Mouse (Mus musculus): Measurements from ENCODE around the gene Mafg.

Gene Mafg

DNA sequence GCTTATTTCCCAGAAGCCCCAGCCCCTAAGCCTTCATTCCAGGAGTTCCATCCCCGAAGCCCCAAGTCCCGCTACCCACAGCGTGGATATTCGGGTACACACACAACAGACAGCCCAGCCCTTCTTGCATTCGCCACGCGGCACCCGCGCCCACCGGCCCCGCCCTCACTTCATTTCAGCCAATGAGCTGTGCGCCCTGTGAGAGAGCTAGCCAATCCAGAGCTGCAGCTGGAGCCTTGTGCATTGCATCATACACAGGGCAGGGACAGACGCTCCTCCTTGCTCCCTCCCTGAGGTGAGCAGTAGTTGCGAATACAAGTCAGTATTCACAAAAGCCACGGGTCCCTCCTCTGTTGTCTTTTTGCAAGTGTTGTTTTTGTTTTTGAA lies 10.2 kb upstream of the Mafg start, which contains the start of gene Pycr1:
Gene Pycr1, minus strand, starts transcription at position 169 of the 387 bp plus-strand sequence.
- DNase-seq, result peak; percentile 92

DNA sequence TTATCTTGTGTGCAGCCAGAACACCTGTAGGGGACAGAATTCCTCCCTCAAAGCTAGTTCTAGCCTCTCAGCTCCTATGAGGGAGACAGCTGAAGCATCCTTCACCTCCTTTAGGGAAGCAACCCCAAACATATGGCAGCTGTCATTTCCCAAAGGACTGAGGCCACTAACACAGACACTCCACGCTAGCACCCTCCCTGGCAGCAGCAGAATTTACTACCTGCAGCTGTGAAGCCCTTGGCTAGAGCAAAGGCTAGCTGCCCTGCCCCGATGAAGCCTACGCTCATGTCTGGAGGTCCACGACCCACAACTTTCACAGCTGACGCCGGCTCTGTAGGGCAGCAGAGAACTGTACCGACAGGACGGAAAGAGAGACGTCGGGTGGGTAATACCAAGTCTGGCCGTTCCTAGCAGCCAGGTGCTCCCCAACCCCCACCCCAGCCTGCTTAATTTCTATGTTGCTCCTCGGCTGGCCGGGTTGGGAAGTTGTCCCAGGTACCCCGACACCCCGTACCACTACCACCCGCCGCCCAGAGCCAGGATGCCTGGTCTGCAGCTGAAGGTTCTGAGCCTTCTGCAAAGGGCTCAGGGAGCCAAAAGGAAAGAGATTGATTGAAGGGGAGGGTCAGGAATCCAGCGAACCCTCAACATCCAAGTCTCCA lies 9.7 kb upstream of the Mafg start:
- DNase-seq, result no peak

DNA sequence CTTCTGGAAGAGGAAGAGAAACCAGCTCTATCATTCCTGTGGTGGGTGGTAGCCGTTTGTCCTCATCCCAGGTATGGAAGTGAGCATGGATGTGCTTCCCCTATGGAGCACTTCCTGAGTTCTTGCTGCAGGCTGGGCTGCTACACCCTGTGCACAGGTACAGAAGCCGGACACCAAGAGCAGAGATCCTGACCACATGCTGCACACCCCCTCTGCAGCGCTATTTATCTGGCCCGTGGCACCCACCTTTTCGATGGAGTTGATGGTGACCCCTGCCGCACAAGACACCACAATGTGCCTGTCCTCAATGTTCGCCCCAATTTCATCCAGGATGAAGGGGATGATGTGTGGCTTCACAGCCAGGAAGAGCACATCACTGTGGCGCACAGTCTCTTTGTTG lies 8.5 kb upstream of the Mafg start:
- no peak for DNase-seq

DNA sequence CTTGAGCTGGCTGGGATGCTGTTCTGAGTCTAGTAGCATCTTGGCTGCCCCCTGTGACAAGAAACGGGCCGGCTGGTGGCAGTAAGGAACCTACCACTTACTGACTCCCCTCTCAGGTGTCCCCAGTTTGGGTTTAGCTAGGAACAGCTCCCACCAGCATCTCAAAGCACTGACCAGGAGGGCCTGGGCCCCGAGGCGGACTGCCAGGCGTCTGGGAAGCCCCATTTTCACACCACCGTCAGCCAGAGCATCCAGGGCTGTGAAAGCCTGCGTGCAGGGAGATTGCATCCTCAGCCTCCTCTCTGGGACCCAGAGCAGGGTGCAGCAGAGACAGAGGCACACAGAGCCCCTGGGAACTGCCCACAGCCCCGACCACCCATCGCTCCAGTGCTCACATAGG lies 7.9 kb upstream of the Mafg start:
- no peak for DNase-seq

DNA sequence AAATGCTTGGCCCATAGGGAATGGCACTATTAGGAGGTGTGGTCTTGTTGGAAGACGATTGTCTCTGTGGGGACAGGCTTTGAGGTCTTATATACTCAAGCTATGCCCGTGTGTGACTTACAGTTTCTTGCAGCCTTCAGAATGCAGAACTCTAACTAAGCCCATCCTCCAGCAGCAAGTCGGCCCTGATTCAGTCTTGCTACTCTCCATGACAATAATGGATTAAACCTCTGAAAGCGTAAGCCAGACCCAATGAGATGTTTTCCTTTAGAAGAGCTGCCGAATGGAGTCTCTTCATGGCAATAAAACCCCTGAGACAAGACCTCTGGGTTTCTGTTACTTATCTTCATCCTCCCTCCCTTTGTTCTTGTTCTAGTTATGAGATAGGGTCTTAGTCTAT lies 1.4 kb upstream of the Mafg start:
- no peak for DNase-seq

DNA sequence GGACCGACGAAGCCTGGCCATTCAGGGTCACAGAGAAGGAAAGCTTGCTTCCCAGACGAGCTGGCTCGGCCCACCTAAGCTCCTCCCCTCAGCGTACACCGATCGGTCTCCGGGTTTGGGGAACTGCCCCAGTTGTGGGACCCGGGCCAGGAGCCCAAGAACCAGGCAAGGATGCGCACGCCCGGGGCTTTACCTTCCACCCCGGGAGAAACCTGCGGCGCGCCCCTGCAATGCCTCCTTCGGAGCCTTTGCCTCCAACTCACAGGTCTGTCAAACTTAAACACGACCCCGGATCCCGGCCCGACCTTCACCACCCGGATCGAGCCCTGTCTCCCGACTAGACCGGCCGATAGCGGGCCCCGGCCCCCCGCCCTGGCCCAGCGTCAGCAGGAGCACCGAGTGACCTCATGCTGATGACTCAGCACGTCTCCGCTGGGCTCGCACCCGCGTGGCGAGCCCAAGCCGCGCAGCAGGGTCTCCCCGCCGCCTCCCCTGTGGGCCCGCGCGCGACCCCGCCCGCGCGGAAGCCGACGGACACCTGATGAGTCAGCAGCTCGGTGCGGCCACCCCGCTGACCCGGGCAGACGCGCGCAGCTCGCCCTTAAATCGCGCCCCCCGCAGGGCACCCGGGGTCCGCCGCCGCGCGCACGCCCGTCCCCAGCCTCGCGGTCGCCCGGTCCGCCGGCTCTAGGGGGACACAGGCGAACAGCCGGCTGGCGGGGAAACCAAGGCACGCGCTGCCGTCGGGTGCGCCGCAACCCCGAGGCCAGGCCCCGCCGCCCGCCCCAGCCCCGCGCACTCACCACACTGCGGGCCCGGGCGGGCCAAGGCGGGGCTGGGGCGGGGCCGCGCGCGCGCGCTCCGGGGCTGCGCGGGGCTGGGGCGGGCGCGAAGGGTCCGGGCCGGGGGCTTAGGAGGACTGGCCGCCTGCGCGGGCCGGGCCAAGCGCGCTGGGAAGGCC lies 561 bp downstream of the Mafg start:
- DNase-seq, result peak; percentile 81

DNA sequence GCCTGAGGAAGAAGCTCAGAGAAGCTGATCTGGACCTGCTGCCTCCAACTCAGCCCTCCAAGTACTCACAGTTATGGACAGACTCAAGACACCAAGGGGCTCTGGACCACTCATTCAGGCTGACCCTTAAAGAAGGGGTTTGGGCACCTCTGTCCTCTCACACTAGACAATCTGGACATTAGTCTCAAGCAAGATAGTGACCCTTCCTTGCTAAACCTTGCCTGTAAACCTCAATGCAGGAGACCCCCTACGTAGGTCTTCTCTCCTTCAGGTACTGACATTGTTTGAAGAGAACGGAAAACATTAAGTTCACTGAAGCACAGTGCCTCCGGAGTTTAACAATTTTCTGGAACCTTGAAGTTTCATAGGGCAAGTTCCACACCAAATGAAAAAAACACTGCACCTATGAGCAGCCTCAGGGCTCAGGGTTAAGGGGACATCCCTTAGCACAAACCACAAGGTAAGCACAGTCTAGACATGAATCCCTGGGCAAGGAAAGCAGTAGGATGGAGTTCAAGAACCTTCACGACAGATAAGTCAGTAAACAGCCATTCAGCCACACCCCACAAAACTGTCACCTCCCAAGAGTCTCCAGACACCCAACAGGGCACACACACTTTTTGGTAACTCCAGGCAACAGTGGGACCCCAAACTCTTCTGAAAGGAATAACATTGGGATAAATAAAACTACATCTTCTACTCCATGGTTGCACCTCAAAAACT lies 1.5 kb downstream of the Mafg start:
- DNase-seq, result peak; percentile 32

DNA sequence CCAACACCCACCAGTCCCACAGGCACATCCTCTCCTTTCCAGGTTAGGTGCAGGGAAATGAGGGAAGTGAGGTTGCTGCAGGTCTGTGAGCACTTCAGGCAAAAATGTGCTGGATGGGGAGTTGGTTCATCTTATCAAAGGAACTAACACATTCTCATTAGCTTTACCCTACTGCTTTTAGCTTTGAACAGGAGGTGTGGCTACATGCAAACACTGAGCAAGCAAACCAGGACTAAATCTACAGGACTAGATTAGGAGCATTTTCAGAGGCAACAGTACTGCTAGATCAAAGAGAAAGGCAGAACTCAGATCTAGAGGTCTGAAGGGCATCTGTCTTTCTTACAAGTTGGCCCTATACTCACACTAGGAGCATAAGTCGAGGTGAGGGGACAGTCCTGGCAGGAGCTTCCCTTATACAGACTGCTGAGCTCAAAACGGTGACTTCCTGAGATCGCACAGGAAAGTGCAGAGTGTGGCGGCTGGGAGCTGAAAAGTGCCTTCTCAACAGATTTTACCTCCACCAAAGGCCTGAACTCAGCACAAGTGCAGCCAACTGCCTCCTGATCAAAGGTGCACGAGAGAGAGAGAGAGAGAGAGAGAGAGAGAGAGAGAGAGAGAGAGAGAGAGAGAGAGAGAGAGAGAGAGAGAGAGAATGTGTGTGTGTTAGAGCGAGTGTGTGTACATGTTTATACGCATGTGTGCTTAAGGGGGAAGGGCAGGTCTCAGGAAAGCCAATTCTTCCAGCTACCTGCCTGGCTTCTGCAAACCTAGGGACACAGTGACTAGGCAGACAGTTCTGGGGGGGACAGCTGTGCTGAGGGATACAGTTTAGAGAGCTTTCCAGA lies 2.3 kb downstream of the Mafg start:
- DNase-seq, result peak; percentile 9

DNA sequence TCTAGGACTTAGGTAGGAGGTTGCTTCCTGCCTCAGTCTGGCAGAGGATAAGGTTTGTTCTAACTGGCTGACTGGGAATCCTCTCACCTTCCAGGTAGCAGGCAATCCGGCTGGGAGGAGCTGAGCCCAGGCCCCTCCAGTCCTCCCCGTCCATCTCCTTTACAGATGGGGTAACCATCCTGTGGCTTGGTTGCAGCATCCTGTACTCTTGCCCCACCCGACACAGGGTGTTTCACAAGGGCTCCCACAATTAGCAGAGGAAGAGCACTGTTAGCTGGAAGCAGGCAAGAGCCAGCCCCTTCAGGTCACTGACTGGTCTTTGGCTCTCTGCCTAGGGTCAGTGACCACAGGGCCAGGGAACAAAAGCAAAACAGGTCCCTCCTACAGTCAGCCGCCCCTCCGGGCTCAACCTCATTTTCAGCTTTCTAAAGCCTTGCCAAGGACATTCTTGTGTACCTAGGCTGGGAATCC lies 3.0 kb downstream of the Mafg start:
- DNase-seq, result peak; percentile 53

DNA sequence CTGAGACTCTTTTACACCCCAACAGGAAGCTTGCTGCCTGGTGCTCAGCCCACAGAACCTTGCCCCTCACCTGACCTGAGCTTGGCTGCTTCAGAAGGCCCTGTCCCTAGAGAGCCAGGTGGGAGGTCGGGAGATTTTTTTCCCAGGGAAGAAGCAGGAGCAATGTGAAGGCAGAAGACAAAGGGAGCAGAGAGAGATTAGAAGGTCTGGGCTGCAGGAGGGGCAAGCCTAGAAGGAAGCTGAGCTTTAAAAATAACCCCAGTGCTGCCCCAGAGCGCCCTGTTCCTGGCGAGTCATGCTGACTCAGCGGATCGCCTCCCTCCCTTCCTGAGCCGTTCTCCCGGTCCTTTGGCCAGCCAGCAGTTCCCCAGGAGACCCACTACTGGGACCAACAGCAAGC lies 3.5 kb downstream of the Mafg start:
- DNase-seq, result no peak

DNA sequence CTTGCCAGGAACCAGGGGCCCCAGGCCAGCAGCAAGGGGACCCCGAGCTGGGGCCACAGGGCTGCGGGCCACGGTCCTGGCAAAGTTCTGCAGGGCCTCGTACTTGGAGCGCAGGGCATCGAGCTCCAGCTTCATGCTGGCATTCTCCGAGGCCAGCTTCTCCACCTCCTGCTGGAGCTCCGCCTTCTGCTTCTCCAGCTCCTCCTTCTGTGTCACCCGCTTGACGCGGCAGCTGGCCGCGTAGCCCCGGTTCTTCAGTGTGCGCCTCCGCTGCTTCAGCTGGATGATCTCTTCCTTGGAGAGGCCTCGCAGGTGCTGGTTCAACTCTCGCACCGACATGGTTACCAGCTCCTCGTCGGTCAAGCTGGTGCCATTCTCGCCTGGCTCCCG lies 4.1 kb downstream of the Mafg start:
- DNase-seq, result peak; percentile 51

DNA sequence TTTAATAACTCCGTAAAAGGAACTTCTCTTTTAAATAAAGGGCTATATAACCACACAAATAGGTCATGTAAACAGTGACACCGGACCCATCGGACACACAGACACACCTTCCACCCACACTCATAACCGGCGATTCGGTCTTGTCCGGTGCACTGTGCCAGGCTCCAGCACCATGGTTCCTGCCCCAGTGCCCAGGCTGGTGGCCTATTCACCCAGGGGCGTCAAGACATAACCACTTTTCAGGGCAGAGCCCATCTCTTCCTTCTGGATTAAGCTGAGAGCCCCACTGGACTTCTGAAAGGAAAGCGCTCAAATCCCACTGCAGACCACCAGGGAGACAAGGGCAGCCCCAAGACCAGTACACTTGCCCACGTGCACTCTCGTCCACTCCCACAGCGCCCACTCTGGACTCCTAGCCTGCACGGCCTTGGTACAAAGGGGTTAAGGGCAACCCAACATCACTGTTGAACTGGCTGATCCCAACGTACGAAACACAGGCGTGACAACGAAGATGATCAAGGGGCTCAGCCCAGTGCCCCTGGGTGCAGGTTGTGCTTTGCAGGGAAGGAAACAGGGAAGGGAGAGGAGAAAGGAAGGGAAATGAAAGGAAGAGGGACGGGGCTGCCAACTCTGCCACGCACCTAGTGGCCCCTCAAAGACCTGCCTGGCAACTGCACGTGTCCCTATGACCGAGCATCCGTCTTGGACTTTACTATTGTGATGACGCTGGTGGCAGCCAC lies 4.6 kb downstream of the Mafg start:
- DNase-seq, result no peak

DNA sequence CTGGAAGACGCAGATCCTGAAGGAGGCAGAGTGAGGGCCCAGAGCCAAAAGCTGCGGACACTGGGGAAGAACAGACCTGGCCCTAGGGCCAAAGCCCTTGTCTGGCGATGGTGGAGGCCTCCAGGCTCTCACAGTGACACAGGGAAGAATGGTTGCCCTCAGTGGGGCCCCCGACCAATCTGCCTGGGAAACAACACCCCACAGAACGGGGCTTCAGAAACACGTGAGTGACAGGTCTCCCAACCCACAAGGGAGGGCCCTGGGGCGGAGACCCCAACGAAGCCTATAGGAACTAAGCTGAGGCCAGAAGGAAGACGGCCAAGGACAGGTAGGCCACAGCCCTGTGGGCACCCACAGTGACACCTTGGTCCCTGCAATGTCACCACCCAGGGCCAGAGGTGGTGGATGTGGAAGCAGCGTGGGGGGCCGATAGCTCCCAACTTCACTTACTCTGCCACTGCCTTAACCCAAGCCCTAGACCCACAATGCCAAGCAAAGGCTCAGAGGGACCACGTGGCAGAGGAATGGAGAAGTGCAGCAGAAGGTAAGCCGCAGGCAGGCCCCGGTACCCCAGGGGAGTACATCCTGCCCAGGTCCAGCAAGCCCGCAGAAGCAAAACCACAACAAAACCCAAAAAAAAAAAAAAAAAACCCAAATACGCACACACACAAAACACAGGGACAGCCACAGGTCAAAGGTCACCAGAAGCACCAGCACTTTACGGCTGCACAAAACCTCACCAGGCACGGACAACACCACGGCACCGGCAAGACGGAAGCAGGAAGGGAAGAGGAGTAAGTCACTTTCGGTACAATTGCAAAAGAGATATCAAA lies 5.7 kb downstream of the Mafg start:
- peak; percentile 55 for DNase-seq

DNA sequence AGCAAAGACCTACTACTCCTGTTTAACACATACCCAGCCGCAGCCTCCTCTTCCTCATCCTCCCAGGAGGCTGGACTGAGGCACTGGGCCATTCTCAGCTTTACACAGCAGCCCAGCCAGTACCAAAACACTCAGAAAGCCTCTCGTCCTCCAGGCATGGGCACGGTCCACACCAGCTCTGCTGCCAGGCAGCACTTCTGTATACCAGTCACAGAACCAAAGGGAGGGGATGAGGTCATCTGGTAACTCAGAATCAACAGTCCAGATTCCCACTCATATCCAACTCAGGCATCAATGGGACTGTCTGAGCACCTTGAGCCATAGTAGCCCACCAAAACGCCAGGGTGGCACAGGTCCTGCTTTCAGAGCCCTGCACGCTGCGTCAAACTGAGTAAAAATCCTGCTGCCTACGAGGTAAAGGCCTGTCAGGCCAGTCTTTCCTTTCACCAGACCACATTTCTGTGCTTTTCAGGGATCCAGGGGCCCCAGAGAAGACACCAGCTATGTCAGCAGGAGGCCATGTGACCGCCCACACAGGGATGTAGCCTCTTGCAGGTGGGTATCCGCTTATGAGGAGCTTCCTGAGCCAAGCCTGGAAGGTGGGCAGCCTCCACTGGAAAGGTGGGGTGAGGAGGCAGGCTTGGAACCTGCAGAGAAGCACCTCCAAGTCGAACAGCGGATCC lies 6.5 kb downstream of the Mafg start:
- DNase-seq, result no peak

DNA sequence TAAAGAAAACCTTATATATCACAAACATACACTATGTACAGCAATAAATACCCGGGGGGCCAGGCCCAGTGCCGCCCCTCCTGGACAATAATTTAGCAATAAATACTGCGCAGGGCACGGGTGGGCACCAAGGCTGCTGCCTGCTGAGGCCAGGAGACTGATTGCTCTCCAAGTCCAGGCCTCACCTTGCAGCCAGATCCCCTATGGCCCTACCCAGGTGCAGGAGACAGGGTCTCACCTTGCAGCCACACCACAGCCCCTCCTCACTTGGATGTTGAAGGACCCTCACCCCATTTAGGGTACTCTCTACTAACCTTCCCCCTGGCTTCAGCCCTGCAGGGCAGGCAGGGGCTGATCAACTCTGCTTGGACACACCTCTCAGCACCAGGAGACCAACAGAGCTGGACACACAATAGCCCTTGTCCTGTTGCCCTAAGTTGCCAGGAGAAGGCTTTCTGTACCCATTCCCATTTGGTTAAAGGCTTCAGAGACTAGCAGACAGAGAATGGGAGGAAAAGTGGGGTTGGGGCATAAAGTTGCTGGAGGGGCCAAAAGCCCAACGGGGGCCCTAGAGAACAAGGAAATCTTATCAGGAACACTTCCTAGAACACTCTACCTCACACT lies 8.1 kb downstream of the Mafg start, which contains the start of gene Sirt7:
Gene Sirt7, minus strand, starts transcription at position 89 of the 624 bp plus-strand sequence.
- DNase-seq, result peak; percentile 55

DNA sequence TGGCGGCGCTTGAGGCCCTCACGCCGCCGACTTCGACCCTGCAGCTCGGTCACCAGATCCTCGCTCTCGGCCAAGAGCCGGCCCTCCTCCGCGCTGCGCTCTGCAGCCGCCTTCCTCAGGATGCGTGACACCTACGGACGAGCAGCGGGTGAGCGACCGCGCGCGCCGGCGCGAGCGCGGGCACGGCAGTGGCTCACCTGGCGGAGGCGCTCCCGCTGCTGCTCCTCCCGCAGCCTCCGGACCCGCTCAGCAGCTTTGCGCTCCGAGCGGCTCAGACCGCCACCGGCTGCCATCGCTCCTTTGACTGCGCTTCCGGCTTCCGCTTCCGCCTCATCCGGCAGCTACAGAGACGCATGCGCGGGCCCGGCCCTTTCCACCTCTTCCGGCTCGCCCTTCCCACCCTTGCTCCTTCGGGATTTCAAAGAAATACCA lies 8.7 kb downstream of the Mafg start:
- DNase-seq, result peak; percentile 87

DNA sequence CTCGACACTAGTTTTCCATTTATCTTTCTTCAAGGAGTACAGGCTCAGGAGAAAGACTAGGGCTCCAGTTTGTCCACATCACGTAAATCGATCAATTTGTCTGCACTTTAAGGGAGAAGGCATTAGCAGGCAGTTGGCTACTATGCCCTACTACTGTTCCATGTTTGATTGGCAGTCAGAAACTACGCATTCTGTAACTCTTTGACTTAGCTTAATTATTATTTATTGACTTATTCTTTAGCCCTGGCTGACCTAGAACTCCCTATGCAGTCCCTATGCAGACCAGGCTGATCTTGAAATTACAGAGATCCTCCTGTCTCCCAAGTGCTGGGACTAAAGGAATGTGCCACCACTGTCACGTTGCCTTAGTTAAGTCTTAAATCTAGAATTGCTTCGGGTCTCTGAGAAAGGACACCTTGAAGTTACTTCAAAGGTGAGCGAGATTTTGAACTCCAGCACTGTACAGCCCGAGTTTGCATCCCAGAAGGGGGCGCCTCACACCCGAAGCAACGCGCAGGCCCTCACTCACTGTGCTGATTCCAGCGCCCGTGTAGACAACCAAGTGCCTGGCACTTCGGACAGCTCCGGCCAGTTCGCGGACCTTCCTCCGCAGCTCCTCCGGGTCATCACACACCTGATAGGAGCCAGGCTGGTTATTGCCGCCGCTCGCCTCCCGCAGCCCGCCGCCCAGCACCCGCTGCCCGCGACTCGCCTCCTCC lies 9.3 kb downstream of the Mafg start:
- DNase-seq, result no peak

DNA sequence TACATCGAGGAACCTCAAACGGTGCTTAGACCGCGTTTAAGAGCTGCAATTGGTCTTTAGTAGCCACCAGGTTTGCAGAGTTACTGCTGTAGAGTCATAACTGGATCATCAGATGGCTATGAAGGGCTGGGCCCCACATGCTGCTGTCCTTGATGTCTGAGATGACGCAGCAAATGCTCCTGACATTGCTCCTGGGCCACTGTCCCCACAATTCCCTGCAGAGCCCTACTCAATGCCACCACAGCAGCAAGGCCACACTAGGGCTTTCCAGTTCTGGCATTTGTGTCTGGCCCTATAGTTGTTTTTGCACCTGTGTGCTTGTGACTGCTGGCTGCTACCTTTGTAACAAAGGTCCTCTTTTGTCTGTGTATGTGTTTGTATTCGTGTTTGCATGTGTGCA lies 10.6 kb downstream of the Mafg start:
- DNase-seq, result no peak

DNA sequence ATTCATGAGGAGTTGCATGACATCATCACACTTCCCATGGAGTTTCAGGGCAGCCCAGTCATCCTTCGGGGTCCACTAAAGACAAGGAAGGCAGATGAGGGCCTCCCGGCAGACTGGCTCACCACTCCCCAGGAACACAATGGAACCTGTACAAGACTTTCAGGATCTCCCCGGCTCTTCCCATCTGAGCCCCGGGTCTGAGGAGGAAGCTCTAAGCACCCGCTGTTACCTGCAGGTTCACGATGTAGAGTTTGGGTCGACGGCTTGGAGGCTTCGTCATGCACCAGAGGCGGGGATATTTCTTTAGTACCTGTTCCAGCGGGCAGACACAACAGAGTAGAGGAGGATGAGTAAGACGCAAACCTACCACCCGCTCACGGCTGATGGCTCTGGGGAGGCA lies 13.2 kb downstream of the Mafg start:
- peak; percentile 46 for DNase-seq
